Mouse (Mus musculus) heart, embryonic 14.5 days (tissue): ENCODE data around the gene Olfr1336. TPM values are rescaled to one million over a fixed set of nuclear protein-coding genes. Genes with fewer than 3 reads are reported as not detected.

Experiments used
- polyA plus RNA-seq: library from polyadenylated mRNA; unstranded; fragments of >200 nt; fragmentation: Nextera tagmentation; extraction: Ambion mirVana; gene quantifications from 2 replicates; pipeline ENCODE4 v1.2.1, GENCODE M21; 2014

Gene Olfr1336
- polyA plus RNA-seq, 1 experiment from 2014 or later = not detected

Other genes starting within 250 kb of the Olfr1336 start
- gene Zscan5b, start 233.9 kb upstream of the Olfr1336 start, polyA plus RNA-seq = not detected in 2 replicates
- gene Epp13, start 203.5 kb upstream of the Olfr1336 start, polyA plus RNA-seq = not detected in 2 replicates
- gene Zfp667, start 169.6 kb upstream of the Olfr1336 start, polyA plus RNA-seq = 3.4 and 3.5 TPM in 2 replicates
- 4.0 and 6.0 TPM in 2 replicates for gene Zfp583, start 124.9 kb upstream of the Olfr1336 start, polyA plus RNA-seq
- 1.2 and 1.5 TPM in 2 replicates for gene Gm3854, start 112.4 kb upstream of the Olfr1336 start, polyA plus RNA-seq
- 1.6 and 1.8 TPM in 2 replicates for gene Zfp78, start 92.9 kb upstream of the Olfr1336 start, polyA plus RNA-seq
- 6.9 and 10.7 TPM in 2 replicates for gene Zfp28, start 72.9 kb upstream of the Olfr1336 start, polyA plus RNA-seq
- 0.74 TPM in 1 of 2 replicates, not detected in the other for gene Smim17, start 57.5 kb upstream of the Olfr1336 start, polyA plus RNA-seq
- gene Gm20715, start 45.9 kb upstream of the Olfr1336 start, polyA plus RNA-seq = not detected in 2 replicates
- not detected in 2 replicates for gene Olfr1344, start 17.5 kb upstream of the Olfr1336 start, polyA plus RNA-seq
- not detected in 2 replicates for gene Olfr1346, start 10.9 kb downstream of the Olfr1336 start, polyA plus RNA-seq
- gene Olfr5, start 30.8 kb downstream of the Olfr1336 start, polyA plus RNA-seq = not detected in 2 replicates
- not detected in 2 replicates for gene Olfr1347, start 43.6 kb downstream of the Olfr1336 start, polyA plus RNA-seq
- not detected in 2 replicates for gene Olfr1348, start 52.6 kb downstream of the Olfr1336 start, polyA plus RNA-seq
- gene Olfr1349, start 66.8 kb downstream of the Olfr1336 start, polyA plus RNA-seq = not detected in 2 replicates
- not detected in 2 replicates for gene Olfr1350, start 108.7 kb downstream of the Olfr1336 start, polyA plus RNA-seq
- gene Zim1, start 240.3 kb downstream of the Olfr1336 start, polyA plus RNA-seq = 13.9 and 19.0 TPM in 2 replicates